In genomic region chr3:138506749-138507148, GRCm38 (mm10) we compare ENCODE assay signal across 9 mouse cellular contexts. TPM values are rescaled to one million over a fixed set of nuclear protein-coding genes. Genes with fewer than 3 reads are reported as not detected.
A peak's percentile ranks its signal among the peaks of the same experiment; 100 is the strongest.
DNase-seq lines count a peak whose midpoint lies in the region; ATAC-seq and TF ChIP-seq lines count a peak whose summit lies in the region.
"Had no signal": no experiment of that assay in that cellular context is flagged by ENCODE, and none has a peak within 500 bp of the region (broad histone marks: within the 10 kb centered on the region; RNA-seq: fewer than 3 reads in every experiment).

No protein-coding gene starts in this region.

- peak; percentile 31 to 60 for DNase-seq in heart, adult 18-20 months
- no peak for DNase-seq in heart, adult 8-10 months (ENCODE audit: low spot score)
- peak; percentile 35 for DNase-seq in right cerebral cortex, adult 18-20 months
- DNase-seq in right cerebral cortex, postnatal 36 days (ENCODE audit: low spot score in 2 of 2) = no peak
- no peak for DNase-seq in liver, postnatal 0 days
- no peak for DNase-seq in T-cell, adult 2 months (ENCODE audit: low spot score)
- no peak for DNase-seq in c-Kit-positive CD71-positive TER-119-positive erythroid progenitor cells, embryonic 14.5 days (ENCODE audit: low spot score)

- H3K27ac ChIP-seq in liver, postnatal 0 days (ENCODE audit: low read depth) = no peak overlapping the region
- H3K27ac ChIP-seq: liver, embryonic 15.5 days had no signal

- no peaks in the 10 kb centered on the region for H3K36me3 ChIP-seq in liver, postnatal 0 days (replicated peaks; ENCODE audit: insufficient read depth, low read length)
- H3K36me3 ChIP-seq: liver, embryonic 15.5 days had no signal

- 53% methylated on average over 6 of the region's 6 CpGs for WGBS in liver, postnatal 0 days (ENCODE audit: insufficient replicate concordance)

- peak; percentile 52 for TF ChIP-seq CTCF in liver, postnatal 0 days (IDR thresholded peaks at IDR 0.05; ENCODE audit: low read depth)

- no peaks in the 10 kb centered on the region for H3K27me3 ChIP-seq in liver, postnatal 0 days (ENCODE audit: insufficient read depth, low read length)
- H3K27me3 ChIP-seq: liver, embryonic 15.5 days had no signal

- no peak overlapping the region for H3K9ac ChIP-seq in liver, postnatal 0 days (replicated peaks)
- H3K9ac ChIP-seq: liver, embryonic 15.5 days had no signal

- TF ChIP-seq EP300 in liver, postnatal 0 days (IDR thresholded peaks at IDR 0.05; ENCODE audit: low read depth) = no peak

- H3K9me3 ChIP-seq in liver, postnatal 0 days (ENCODE audit: low read length) = no peaks in the 10 kb centered on the region
- H3K9me3 ChIP-seq: liver, embryonic 15.5 days had no signal

- peak; percentile 66; the same call in 1 of the 2 replicates for ATAC-seq in common myeloid progenitor, adult 5-6 weeks (replicated peaks; ENCODE audit: low read depth, poor library complexity, severe bottlenecking)
- no peak for ATAC-seq in liver, postnatal 0 days

- no peaks in the 10 kb centered on the region for H3K4me1 ChIP-seq in liver, postnatal 0 days (ENCODE audit: insufficient read depth)
- H3K4me1 ChIP-seq: liver, embryonic 15.5 days had no signal

- no peak overlapping the region for H3K4me3 ChIP-seq in liver, postnatal 0 days (ENCODE audit: low read depth, low read length)
- H3K4me3 ChIP-seq: liver, embryonic 15.5 days had no signal

- H3K4me2 ChIP-seq in liver, postnatal 0 days (ENCODE audit: low read depth, low read length) = no peak overlapping the region
- H3K4me2 ChIP-seq: liver, embryonic 15.5 days had no signal

RNA-seq across cellular contexts. Expression of gene Metap1, which starts 17.4 kb away (rescaled TPM):
- total RNA-seq in heart, adult 18-20 months (2021) = 10 to 100 TPM; 37.1 to 37.9 TPM
- 10 to 100 TPM; 38.3 to 41.3 (median 40.2) TPM for total RNA-seq in heart, adult 8-10 months (2022)
- 48.5 and 61.1 TPM in 2 replicates for total RNA-seq in common myeloid progenitor, adult 5-6 weeks (2017)
- 17.3 and 17.4 TPM in 2 replicates for polyA plus RNA-seq in liver, postnatal 0 days (2015; fragmentation: Nextera tagmentation; extraction: Ambion mirVana)

RNA-seq across cellular contexts. Expression of gene Eif4e, which starts 19.2 kb away (rescaled TPM):
- 100 to 1,000 TPM; 186 to 215 TPM for total RNA-seq in heart, adult 18-20 months (2021)
- 100 to 1,000 TPM; 177 to 243 (median 205) TPM for total RNA-seq in heart, adult 8-10 months (2022)
- total RNA-seq in common myeloid progenitor, adult 5-6 weeks (2017) = 197 and 200 TPM in 2 replicates
- polyA plus RNA-seq in liver, postnatal 0 days (2015; fragmentation: Nextera tagmentation; extraction: Ambion mirVana) = 93.7 and 98.3 TPM in 2 replicates

Comparison
In these comparisons a context has a peak if more than half of its experiments do, and no peak if none do; other contexts are left out.
1. DNase-seq: peak in heart, adult 18-20 months (2 of 2) and right cerebral cortex, adult 18-20 months (single experiment); none in heart, adult 8-10 months (single experiment), right cerebral cortex, postnatal 36 days (0 of 2), liver, postnatal 0 days (single experiment), T-cell, adult 2 months (single experiment) and c-Kit-positive CD71-positive TER-119-positive erythroid progenitor cells, embryonic 14.5 days (single experiment).